Mouse (Mus musculus) MEL (cell line): ENCODE results near the gene Ap2a1. TPM values are rescaled to one million over a fixed set of nuclear protein-coding genes. Genes with fewer than 3 reads are reported as not detected.

Experiments
- DNase-seq: peaks from one replicate; pipeline ENCODE4 v3.0.0; 2011; ENCODE audit warnings: low read depth, low spot score
- H3K27ac ChIP-seq: 2 replicates; pipeline ENCODE4 v1.5.1; 2012; ENCODE audit warnings: low read depth, mild to moderate bottlenecking, control low read depth, low read length, moderate library complexity; ENCODE audit not compliant: control insufficient read depth
- H3K27me3 ChIP-seq, 2 experiments: fragments of 150-350 bp in 1 of 2; sonication (generic) in 1 of 2; 2 replicates each; pipeline ENCODE4 v1.6.1; 2012; ENCODE audit warnings: low read length in 2 of 2, mild to moderate bottlenecking in 2 of 2, improper control_type of control experiment in 1 of 2, moderate library complexity in 1 of 2; ENCODE audit not compliant: insufficient read depth in 2 of 2, control insufficient read depth in 1 of 2
- H3K36me3 ChIP-seq, 2 experiments: 2 replicates each; pipeline ENCODE4 v1.6.1; 2012 to 2014; ENCODE audit warnings: low read length in 2 of 2, improper control_type of control experiment in 1 of 2, inconsistent platforms in 1 of 2, mild to moderate bottlenecking in 1 of 2; ENCODE audit not compliant: insufficient read depth in 2 of 2, control insufficient read depth in 1 of 2
- H3K4me1 ChIP-seq, 2 experiments: fragments of 150-350 bp in 1 of 2; sonication (generic) in 1 of 2; 2 replicates each; pipeline ENCODE4 v1.6.1; 2012; ENCODE audit warnings: low read length in 2 of 2, improper control_type of control experiment in 1 of 2, mild to moderate bottlenecking in 1 of 2; ENCODE audit not compliant: insufficient read depth in 2 of 2, control insufficient read depth in 1 of 2
- H3K4me3 ChIP-seq, 2 experiments: fragments of 150-350 bp in 1 of 2; sonication (generic) in 1 of 2; 2 replicates each; pipeline ENCODE4 v1.5.1; 2012; ENCODE audit warnings: low read depth in 2 of 2, low read length in 2 of 2, mild to moderate bottlenecking in 2 of 2, moderate library complexity in 2 of 2, control low read depth in 1 of 2, improper control_type of control experiment in 1 of 2; ENCODE audit not compliant: control insufficient read depth in 1 of 2, insufficient read depth in 1 of 2
- H3K79me2 ChIP-seq: 2 replicates; pipeline ENCODE4 v1.6.1; 2012; ENCODE audit warnings: mild to moderate bottlenecking, low read length, moderate library complexity; ENCODE audit not compliant: control insufficient read depth, poor library complexity, insufficient read depth
- H3K9ac ChIP-seq: 2 replicates; pipeline ENCODE4 v1.6.1; 2012; ENCODE audit warnings: low read depth, mild to moderate bottlenecking, control low read depth, low read length, moderate library complexity; ENCODE audit not compliant: control insufficient read depth, poor library complexity, severe bottlenecking
- H3K9me3 ChIP-seq: fragments of 150-350 bp; sonication (generic); replicated peaks from 2 replicates; pipeline ENCODE4 v1.6.1; 2012; ENCODE audit warnings: mild to moderate bottlenecking, low read length, improper control_type of control experiment, moderate library complexity; ENCODE audit not compliant: insufficient read depth
- BHLHE40 ChIP-seq: IDR thresholded peaks from 2 replicates; pipeline ENCODE4 v1.6.1; 2012; ENCODE audit warnings: low read depth, mild to moderate bottlenecking, inconsistent platforms, low read length, improper control_type of control experiment, borderline replicate concordance
- CHD1 ChIP-seq: IDR thresholded peaks from 2 replicates; pipeline ENCODE4 v1.6.1; 2012; ENCODE audit warnings: low read depth, mild to moderate bottlenecking, inconsistent platforms, low read length, improper control_type of control experiment
- CHD2 ChIP-seq: IDR thresholded peaks from 2 replicates; pipeline ENCODE4 v1.6.1; 2011; ENCODE audit warnings: low read length, improper control_type of control experiment
- CTCF ChIP-seq, 3 experiments: IDR thresholded peaks in 2 of 3; conservative IDR thresholded peaks in 1 of 3; 2 replicates each; pipeline ENCODE4 v1.5.1; 2011 to 2012; ENCODE audit warnings: low read length in 3 of 3, low read depth in 2 of 3, mild to moderate bottlenecking in 2 of 3, improper control_type of control experiment in 1 of 3, inconsistent platforms in 1 of 3, mixed read lengths in 1 of 3, moderate library complexity in 1 of 3; ENCODE audit not compliant: control insufficient read depth in 1 of 3, insufficient read depth in 1 of 3, poor library complexity in 1 of 3, severe bottlenecking in 1 of 3
- E2F4 ChIP-seq: IDR thresholded peaks from 2 replicates; pipeline ENCODE4 v1.6.1; 2011; ENCODE audit warnings: low read depth, low read length, improper control_type of control experiment, borderline replicate concordance
- ELF1 ChIP-seq: IDR thresholded peaks from 2 replicates; pipeline ENCODE4 v1.6.1; 2014; ENCODE audit warnings: low read depth, mild to moderate bottlenecking, inconsistent platforms, low read length, improper control_type of control experiment, moderate library complexity
- GABPA ChIP-seq: IDR thresholded peaks from 2 replicates; pipeline ENCODE4 v1.6.1; 2012; ENCODE audit warnings: low read depth, mild to moderate bottlenecking, inconsistent platforms, low read length, improper control_type of control experiment, moderate library complexity
- GATA1 ChIP-seq: IDR thresholded peaks from 2 replicates; pipeline ENCODE4 v1.6.1; 2011; ENCODE audit warnings: low read depth, low read length, improper control_type of control experiment
- HCFC1 ChIP-seq: IDR thresholded peaks from 2 replicates; pipeline ENCODE4 v1.6.1; 2012; ENCODE audit warnings: low read depth, mild to moderate bottlenecking, inconsistent platforms, low read length, improper control_type of control experiment, moderate library complexity
- JUND ChIP-seq: IDR thresholded peaks from 2 replicates; pipeline ENCODE4 v1.6.1; 2011; ENCODE audit warnings: low read depth, mild to moderate bottlenecking, improper control_type of control experiment, low read length
- KAT2A ChIP-seq: conservative IDR thresholded peaks from 2 replicates; pipeline ENCODE4 v1.6.1; 2012; ENCODE audit warnings: low read depth, low read length, improper control_type of control experiment, inconsistent platforms
- MAFK ChIP-seq: IDR thresholded peaks from 2 replicates; pipeline ENCODE4 v1.6.1; 2011; ENCODE audit warnings: low read depth, mild to moderate bottlenecking, low read length, improper control_type of control experiment, borderline replicate concordance
- MAX ChIP-seq: IDR thresholded peaks from 2 replicates; pipeline ENCODE4 v1.6.1; 2011; ENCODE audit warnings: low read length, improper control_type of control experiment
- MAZ ChIP-seq: IDR thresholded peaks from 2 replicates; pipeline ENCODE4 v1.6.1; 2012; ENCODE audit warnings: low read depth, mild to moderate bottlenecking, inconsistent platforms, low read length, improper control_type of control experiment
- MEF2A ChIP-seq: IDR thresholded peaks from 2 replicates; pipeline ENCODE4 v1.6.1; 2014; ENCODE audit warnings: low read depth, mild to moderate bottlenecking, inconsistent platforms, low read length, improper control_type of control experiment; ENCODE audit not compliant: poor library complexity, insufficient replicate concordance, severe bottlenecking; ENCODE audit errors: extremely low read depth
- MXI1 ChIP-seq: IDR thresholded peaks from 2 replicates; pipeline ENCODE4 v1.6.1; 2011; ENCODE audit warnings: mild to moderate bottlenecking, low read depth, low read length, improper control_type of control experiment
- MYB ChIP-seq: IDR thresholded peaks from 2 replicates; pipeline ENCODE4 v1.6.1; 2011; ENCODE audit warnings: mild to moderate bottlenecking, low read depth, low read length, improper control_type of control experiment
- MYC ChIP-seq: IDR thresholded peaks from 2 replicates; pipeline ENCODE4 v1.6.1; 2011; ENCODE audit warnings: low read depth, mild to moderate bottlenecking, low read length, improper control_type of control experiment, moderate library complexity
- NRF1 ChIP-seq: IDR thresholded peaks from 2 replicates; pipeline ENCODE4 v1.6.1; 2014; ENCODE audit warnings: low read depth, mild to moderate bottlenecking, inconsistent platforms, low read length, improper control_type of control experiment, moderate library complexity; ENCODE audit not compliant: poor library complexity, insufficient read depth, severe bottlenecking
- POLR2A ChIP-seq, 2 experiments: IDR thresholded peaks; 2 replicates each; pipeline ENCODE4 v1.6.1; 2011 to 2012; ENCODE audit warnings: low read length in 2 of 2, mild to moderate bottlenecking in 2 of 2, control low read depth in 1 of 2, improper control_type of control experiment in 1 of 2, low read depth in 1 of 2, moderate library complexity in 1 of 2; ENCODE audit not compliant: control insufficient read depth in 1 of 2, insufficient read depth in 1 of 2, poor library complexity in 1 of 2
- POLR2AphosphoS2 ChIP-seq: IDR thresholded peaks from 2 replicates; pipeline ENCODE4 v1.6.1; 2011; ENCODE audit warnings: low read length, improper control_type of control experiment
- RAD21 ChIP-seq: IDR thresholded peaks from 2 replicates; pipeline ENCODE4 v1.6.1; 2011; ENCODE audit warnings: mild to moderate bottlenecking, low read depth, low read length, improper control_type of control experiment
- RCOR1 ChIP-seq: IDR thresholded peaks from 2 replicates; pipeline ENCODE4 v1.6.1; 2012; ENCODE audit warnings: low read depth, mild to moderate bottlenecking, inconsistent platforms, low read length, improper control_type of control experiment
- SMC3 ChIP-seq: IDR thresholded peaks from 2 replicates; pipeline ENCODE4 v1.6.1; 2011; ENCODE audit warnings: low read depth, low read length, improper control_type of control experiment
- TAL1 ChIP-seq: IDR thresholded peaks from 2 replicates; pipeline ENCODE4 v1.6.1; 2012; ENCODE audit warnings: mild to moderate bottlenecking, inconsistent platforms, low read length, moderate library complexity, mixed read lengths
- TBP ChIP-seq: IDR thresholded peaks from 2 replicates; pipeline ENCODE4 v1.8.0; 2011; ENCODE audit warnings: low read depth, low read length, improper control_type of control experiment
- TCF12 ChIP-seq: IDR thresholded peaks from 2 replicates; pipeline ENCODE4 v1.6.1; 2014; ENCODE audit warnings: low read depth, mild to moderate bottlenecking, inconsistent platforms, low read length, improper control_type of control experiment, moderate library complexity
- UBTF ChIP-seq: IDR thresholded peaks from 2 replicates; pipeline ENCODE4 v1.6.1; 2012; ENCODE audit warnings: low read depth, mild to moderate bottlenecking, inconsistent platforms, low read length, improper control_type of control experiment, moderate library complexity, borderline replicate concordance; ENCODE audit not compliant: insufficient read depth
- USF2 ChIP-seq, 2 experiments: IDR thresholded peaks; 2 replicates each; pipeline ENCODE4 v1.6.1; 2011 to 2012; ENCODE audit warnings: improper control_type of control experiment in 2 of 2, low read length in 2 of 2, borderline replicate concordance in 1 of 2, inconsistent platforms in 1 of 2, low read depth in 1 of 2, mild to moderate bottlenecking in 1 of 2; ENCODE audit not compliant: insufficient read depth in 1 of 2
- ZC3H11A ChIP-seq: IDR thresholded peaks from 2 replicates; pipeline ENCODE4 v1.6.1; 2012; ENCODE audit warnings: low read depth, mild to moderate bottlenecking, inconsistent platforms, low read length, improper control_type of control experiment
- ZKSCAN1 ChIP-seq: IDR thresholded peaks from 2 replicates; pipeline ENCODE4 v1.6.1; 2012; ENCODE audit warnings: low read depth, mild to moderate bottlenecking, inconsistent platforms, low read length, improper control_type of control experiment, moderate library complexity
- ZMIZ1 ChIP-seq: IDR thresholded peaks from 2 replicates; pipeline ENCODE4 v1.6.1; 2012; ENCODE audit warnings: low read depth, mild to moderate bottlenecking, inconsistent platforms, low read length, improper control_type of control experiment, moderate library complexity
- polyA plus RNA-seq, 2 experiments: library from polyadenylated mRNA; stranded (reverse) in 1 of 2; unstranded in 1 of 2; fragments of >175 nt in 1 of 2; fragments of >200 nt in 1 of 2; gene quantifications; 2 replicates each; pipeline versions ENCODE4 v1.2.1 to v1.2.4; 2012; ENCODE audit warnings: low replicate concordance in 2 of 2, low read depth in 1 of 2; ENCODE audit not compliant: insufficient read length in 2 of 2, insufficient read depth in 1 of 2, missing spikeins in 1 of 2
- total RNA-seq: library from RNA; depleted of rRNA; stranded (reverse); fragments of 300-350 nt; gene quantifications from 2 replicates; pipeline ENCODE4 v1.2.3, GENCODE M21; 2012

Ap2a1 gene
- total and polyA plus RNA-seq, 3 experiments: 54.0 to 107 (median 73.1) TPM

DNA sequence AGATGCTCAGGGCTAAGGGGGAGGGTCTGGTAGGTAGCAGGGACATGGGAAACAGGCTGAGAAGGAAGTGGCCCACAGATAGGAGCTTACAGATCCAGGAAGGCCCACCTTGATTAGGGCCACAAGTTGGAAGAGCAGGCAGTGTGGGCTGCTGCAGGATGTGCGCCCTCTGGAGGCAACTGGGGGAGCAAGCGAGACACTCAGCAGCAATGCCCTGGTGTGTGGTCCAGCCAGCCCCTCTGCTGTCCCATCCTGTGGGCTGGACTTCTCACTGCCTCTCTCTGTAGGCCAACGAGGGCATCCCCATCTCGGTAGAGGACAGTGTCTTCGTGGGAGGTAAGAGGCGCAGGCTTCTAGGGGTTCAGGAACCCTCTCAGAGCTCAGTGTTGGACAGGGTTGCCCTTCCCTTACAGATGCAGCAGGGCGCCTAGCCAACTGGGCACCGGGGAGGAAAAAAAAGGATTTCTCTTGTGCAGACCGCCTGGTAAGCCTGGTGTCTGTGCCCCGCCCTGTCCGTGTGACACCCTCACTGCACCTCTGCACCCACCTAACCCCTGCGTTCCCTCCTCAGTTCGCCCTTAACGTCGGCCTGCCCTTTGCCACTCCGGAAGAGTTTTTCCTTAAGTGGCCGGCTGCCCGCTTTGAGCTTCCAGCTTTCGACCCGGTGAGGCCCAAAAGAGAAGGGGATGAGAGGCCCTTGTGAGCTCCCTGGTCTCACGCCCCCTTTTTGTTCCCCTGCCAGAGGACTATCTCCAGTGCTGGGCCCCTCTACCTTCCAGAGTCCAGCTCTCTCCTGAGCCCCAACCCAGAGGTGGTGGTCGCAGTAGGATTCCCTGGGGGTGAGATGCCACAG is 68.5 kb downstream of the Ap2a1 start:
- no peak overlapping the region for H3K9ac ChIP-seq
- peaks cover 5 to 12% of the 10 kb centered on the region in 2 experiments; a peak in 3 of 4 replicates for H3K4me1 ChIP-seq
- no peak overlapping the region for H3K27ac ChIP-seq
- H3K4me3 ChIP-seq: no peak overlapping the region
- peak; percentile 77 for DNase-seq
- H3K9me3 ChIP-seq: no peaks in the 10 kb centered on the region
- H3K36me3 ChIP-seq: peaks cover 0 to 7% of the 10 kb centered on the region in 2 experiments; a peak in 3 of 4 replicates
- H3K27me3 ChIP-seq: no peaks in the 10 kb centered on the region
- TF ChIP-seq TAL1: no peak
- TF ChIP-seq NRF1: no peak
- TF ChIP-seq SMC3: peak; percentile 61
- TF ChIP-seq RAD21: peak; percentile 37
- TF ChIP-seq BHLHE40: no peak
- TF ChIP-seq TCF12: no peak
- TF ChIP-seq MEF2A: no peak
- TF ChIP-seq KAT2A: no peak
- TF ChIP-seq GABPA: no peak
- TF ChIP-seq MYB: no peak
- TF ChIP-seq E2F4: no peak
- no peak for TF ChIP-seq RCOR1
- TF ChIP-seq ZKSCAN1: no peak
- no peak for TF ChIP-seq POLR2AphosphoS2
- TF ChIP-seq MAFK: no peak
- no peak for TF ChIP-seq MAZ
- peak; percentile 82 to 96 (median 94) for TF ChIP-seq CTCF (IDR thresholded peaks at IDR 0.05 in 2 of 3, conservative IDR thresholded peaks at IDR 0.05 in 1 of 3; ENCODE audit: control insufficient read depth in 1 of 3, insufficient read depth in 1 of 3, low read depth in 2 of 3, low read length in 3 of 3, poor library complexity in 1 of 3, severe bottlenecking in 1 of 3)
- 0 out of 2 replicates have a peak, but pooled peaks have one; percentile 32 for TF ChIP-seq ZC3H11A
- TF ChIP-seq MAX: no peak
- TF ChIP-seq ELF1: no peak
- TF ChIP-seq TBP: no peak
- no peak for TF ChIP-seq USF2 (IDR thresholded peaks at IDR 0.05; ENCODE audit: borderline replicate concordance in 1 of 2, insufficient read depth in 1 of 2, low read depth in 1 of 2, low read length in 2 of 2)
- no peak for TF ChIP-seq CHD1
- no peak for TF ChIP-seq HCFC1
- no peak for TF ChIP-seq JUND
- TF ChIP-seq MXI1: no peak
- TF ChIP-seq CHD2: no peak
- TF ChIP-seq UBTF: no peak
- TF ChIP-seq ZMIZ1: no peak
- no peak for TF ChIP-seq GATA1
- no peak for TF ChIP-seq POLR2A (IDR thresholded peaks at IDR 0.05; ENCODE audit: control insufficient read depth in 1 of 2, insufficient read depth in 1 of 2, low read depth in 1 of 2, low read length in 2 of 2, poor library complexity in 1 of 2)
- TF ChIP-seq MYC: no peak
- H3K79me2 ChIP-seq: peaks cover 6% of the 10 kb centered on the region
